In genomic region chr7:83077919-83078265, GRCm38 (mm10) we compare ENCODE assay signal across 11 mouse cellular contexts.
DNase-seq lines count a peak whose midpoint lies in the region; ATAC-seq and TF ChIP-seq lines count a peak whose summit lies in the region.
"Had no signal": no experiment of that assay in that cellular context is flagged by ENCODE, and none has a peak within 500 bp of the region (broad histone marks: within the 10 kb centered on the region; RNA-seq: fewer than 3 reads in every experiment).

No protein-coding gene starts in this region.

- no peak for DNase-seq in hindbrain, postnatal 0 days (ENCODE audit: low spot score)
- no peak for DNase-seq in left cerebral cortex, adult 2 months (ENCODE audit: extremely low spot score in 1 of 2, low spot score in 2 of 2)
- DNase-seq in left cerebral cortex, postnatal 4 days = no peak
- DNase-seq: cerebellum, postnatal 36 days; gastrocnemius, postnatal 14 days; liver had no signal

- no peak for TF ChIP-seq CTCF in hindbrain, postnatal 0 days (IDR thresholded peaks at IDR 0.05; ENCODE audit: low read depth)
- TF ChIP-seq CTCF in left cerebral cortex, adult 2 months (IDR thresholded peaks at IDR 0.05) = no peak

- H3K4me3 ChIP-seq in heart, embryonic 13.5 days = no peak overlapping the region
- no peak overlapping the region for H3K4me3 ChIP-seq in heart, embryonic 12.5 days
- no peak overlapping the region for H3K4me3 ChIP-seq in embryonic facial prominence, embryonic 12.5 days
- H3K4me3 ChIP-seq in hindbrain, postnatal 0 days (ENCODE audit: low read length) = no peak overlapping the region
- H3K4me3 ChIP-seq in neural tube, embryonic 13.5 days = no peak overlapping the region
- H3K4me3 ChIP-seq in left cerebral cortex, adult 2 months = no peak overlapping the region

- intact Hi-C loops in left cerebral cortex, adult 2 months (cut with DNase I) = no loop called here
- intact Hi-C loops in left cerebral cortex, postnatal 4 days (cut with DNase I) = loop anchor here (10.0 kb wide), 1 partner anchor 203 kb away; no protein-coding TSS in a partner anchor

- peak overlapping the region; percentile 40; the same call in 1 of the 2 replicates for H3K27ac ChIP-seq in heart, embryonic 13.5 days (replicated peaks)
- H3K27ac ChIP-seq in heart, embryonic 12.5 days (ENCODE audit: poor library complexity, severe bottlenecking) = no peak overlapping the region
- peak overlapping the region; percentile 69; the same call in 1 of the 2 replicates for H3K27ac ChIP-seq in embryonic facial prominence, embryonic 12.5 days
- peak overlapping the region; percentile 49; the same call in 1 of the 2 replicates for H3K27ac ChIP-seq in hindbrain, postnatal 0 days
- peak overlapping the region; percentile 75 for H3K27ac ChIP-seq in neural tube, embryonic 13.5 days (replicated peaks)
- no peak overlapping the region for H3K27ac ChIP-seq in left cerebral cortex, adult 2 months

- no peaks in the 10 kb centered on the region for H3K27me3 ChIP-seq in heart, embryonic 13.5 days (replicated peaks)
- H3K27me3 ChIP-seq in heart, embryonic 12.5 days (replicated peaks) = no peaks in the 10 kb centered on the region
- H3K27me3 ChIP-seq in embryonic facial prominence, embryonic 12.5 days = no peaks in the 10 kb centered on the region
- no peaks in the 10 kb centered on the region for H3K27me3 ChIP-seq in hindbrain, postnatal 0 days (ENCODE audit: insufficient read depth, low read length)
- no peaks in the 10 kb centered on the region for H3K27me3 ChIP-seq in neural tube, embryonic 13.5 days

- ATAC-seq in heart, embryonic 13.5 days (ENCODE audit: extremely low read depth, insufficient number of reproducible peaks, low FRiP score, low TSS enrichment) = no peak
- ATAC-seq in heart, embryonic 12.5 days (ENCODE audit: insufficient number of reproducible peaks, low FRiP score) = no peak
- no peak for ATAC-seq in embryonic facial prominence, embryonic 12.5 days (ENCODE audit: insufficient number of reproducible peaks, insufficient read depth, low FRiP score, low TSS enrichment)
- ATAC-seq in hindbrain, postnatal 0 days = peak; percentile 24; the same call in 1 of the 2 replicates
- peak; percentile 32; the same call in 1 of the 2 replicates for ATAC-seq in neural tube, embryonic 13.5 days (ENCODE audit: low read depth)
- no peak for ATAC-seq in megakaryocyte progenitor cell, adult 5-6 weeks (replicated peaks; ENCODE audit: poor library complexity)

- WGBS in heart, embryonic 13.5 days = 40% methylated on average over 4 of the region's 4 CpGs
- WGBS in heart, embryonic 12.5 days = 46% methylated on average over 4 of the region's 4 CpGs
- WGBS in embryonic facial prominence, embryonic 12.5 days = 23% methylated on average over 4 of the region's 4 CpGs
- 10% methylated on average over 4 of the region's 4 CpGs for WGBS in hindbrain, postnatal 0 days
- 5% methylated on average over 4 of the region's 4 CpGs for WGBS in neural tube, embryonic 13.5 days

- no peaks in the 10 kb centered on the region for H3K9me3 ChIP-seq in heart, embryonic 13.5 days
- no peaks in the 10 kb centered on the region for H3K9me3 ChIP-seq in heart, embryonic 12.5 days (replicated peaks)
- H3K9me3 ChIP-seq in embryonic facial prominence, embryonic 12.5 days = no peaks in the 10 kb centered on the region
- H3K9me3 ChIP-seq in hindbrain, postnatal 0 days (ENCODE audit: low read length) = no peaks in the 10 kb centered on the region
- H3K9me3 ChIP-seq in neural tube, embryonic 13.5 days = no peaks in the 10 kb centered on the region

- H3K4me1 ChIP-seq in heart, embryonic 13.5 days = peaks cover 19% of the 10 kb centered on the region
- peaks cover 14% of the 10 kb centered on the region for H3K4me1 ChIP-seq in heart, embryonic 12.5 days (replicated peaks)
- H3K4me1 ChIP-seq in embryonic facial prominence, embryonic 12.5 days = peaks cover 11% of the 10 kb centered on the region
- H3K4me1 ChIP-seq in hindbrain, postnatal 0 days (ENCODE audit: insufficient read depth, low read length) = no peaks in the 10 kb centered on the region; the same call in 1 of the 2 replicates
- peaks cover 38% of the 10 kb centered on the region for H3K4me1 ChIP-seq in neural tube, embryonic 13.5 days (replicated peaks)

- H3K36me3 ChIP-seq in heart, embryonic 13.5 days = no peaks in the 10 kb centered on the region
- H3K36me3 ChIP-seq in heart, embryonic 12.5 days = no peaks in the 10 kb centered on the region
- H3K36me3 ChIP-seq in embryonic facial prominence, embryonic 12.5 days = no peaks in the 10 kb centered on the region
- H3K36me3 ChIP-seq in hindbrain, postnatal 0 days (ENCODE audit: insufficient read depth, low read length) = no peaks in the 10 kb centered on the region
- no peaks in the 10 kb centered on the region for H3K36me3 ChIP-seq in neural tube, embryonic 13.5 days

- H3K9ac ChIP-seq in heart, embryonic 13.5 days = no peak overlapping the region
- no peak overlapping the region for H3K9ac ChIP-seq in heart, embryonic 12.5 days
- no peak overlapping the region for H3K9ac ChIP-seq in embryonic facial prominence, embryonic 12.5 days
- H3K9ac ChIP-seq in hindbrain, postnatal 0 days (replicated peaks; ENCODE audit: low read length) = no peak overlapping the region; the same call in 1 of the 2 replicates
- no peak overlapping the region for H3K9ac ChIP-seq in neural tube, embryonic 13.5 days

- no peak overlapping the region for H3K4me2 ChIP-seq in heart, embryonic 13.5 days
- no peak overlapping the region for H3K4me2 ChIP-seq in heart, embryonic 12.5 days
- H3K4me2 ChIP-seq in embryonic facial prominence, embryonic 12.5 days (replicated peaks) = no peak overlapping the region
- 0 out of 2 replicates have a peak overlapping the region, but pooled peaks have one; percentile 29 for H3K4me2 ChIP-seq in hindbrain, postnatal 0 days (ENCODE audit: low read depth, low read length)
- H3K4me2 ChIP-seq in neural tube, embryonic 13.5 days = peak overlapping the region; percentile 21

Comparison
In these comparisons a context has a peak if more than half of its experiments do, and no peak if none do; other contexts are left out.
1. H3K27ac ChIP-seq: peak in heart, embryonic 13.5 days (single experiment), embryonic facial prominence, embryonic 12.5 days (single experiment), hindbrain, postnatal 0 days (single experiment) and neural tube, embryonic 13.5 days (single experiment); none in heart, embryonic 12.5 days (single experiment) and left cerebral cortex, adult 2 months (single experiment).
2. ATAC-seq: peak in hindbrain, postnatal 0 days (single experiment) and neural tube, embryonic 13.5 days (single experiment); none in heart, embryonic 13.5 days (single experiment), heart, embryonic 12.5 days (single experiment), embryonic facial prominence, embryonic 12.5 days (single experiment) and megakaryocyte progenitor cell, adult 5-6 weeks (single experiment).
3. H3K4me2 ChIP-seq: peak in hindbrain, postnatal 0 days (single experiment) and neural tube, embryonic 13.5 days (single experiment); none in heart, embryonic 13.5 days (single experiment), heart, embryonic 12.5 days (single experiment) and embryonic facial prominence, embryonic 12.5 days (single experiment).